Mouse (Mus musculus) retina, postnatal 1 day (tissue): Measurements from ENCODE around the gene Gm6525.

Experiments used
- DNase-seq: peaks from one replicate; pipeline ENCODE4 v3.0.0-alpha.2; 2012

Gene Gm6525

GRCm38 (mm10) chr3:84175337-84176315 lies 1.7 kb downstream of the Gm6525 start:
- DNase-seq, result peak; percentile 85

DNA sequence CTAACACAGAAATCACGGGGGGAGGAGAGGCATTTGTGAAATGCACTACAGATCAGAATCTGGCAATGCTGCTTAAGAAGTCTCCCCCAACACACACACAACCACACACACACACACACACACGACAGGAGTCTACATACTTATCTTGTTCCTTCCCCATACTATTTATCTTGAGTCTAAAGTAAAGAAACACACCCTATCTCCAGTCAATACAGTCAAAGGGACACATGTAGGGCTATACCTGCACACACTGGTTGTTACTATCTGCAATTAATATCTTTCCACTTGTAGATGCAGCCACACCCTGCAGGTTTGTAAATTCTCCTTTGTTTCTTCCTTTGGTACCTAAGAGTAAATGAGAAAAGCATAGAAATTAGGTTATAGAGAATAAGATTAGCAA lies 3.9 kb downstream of the Gm6525 start:
- DNase-seq, result no peak

GRCm38 (mm10) chr3:84180304-84180703 lies 6.4 kb downstream of the Gm6525 start:
- no peak for DNase-seq

GRCm38 (mm10) chr3:84181102-84181501 lies 7.2 kb downstream of the Gm6525 start:
- DNase-seq, result no peak

DNA sequence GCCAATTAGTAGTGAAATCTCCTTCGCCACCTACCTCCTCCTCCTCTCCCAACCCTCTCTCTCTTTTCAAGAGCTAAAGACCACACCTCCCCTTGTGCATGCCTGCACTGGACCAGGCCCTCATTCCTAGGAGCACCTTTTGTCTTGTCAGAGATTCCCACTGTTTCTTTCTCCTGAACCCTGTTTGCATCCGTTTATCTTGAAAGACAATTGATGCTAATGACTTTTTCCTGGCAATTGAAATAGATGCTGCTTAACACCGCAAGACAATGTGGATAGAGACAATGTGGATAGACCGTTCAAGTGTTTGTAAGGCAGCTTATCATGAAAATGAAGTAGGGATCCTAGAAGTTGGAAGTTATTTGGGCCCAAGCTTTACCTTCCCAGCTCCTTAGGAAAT lies 7.8 kb downstream of the Gm6525 start:
- DNase-seq, result no peak

- no peak for DNase-seq
These were observed 15.8 kb downstream of the Gm6525 start for GRCm38 (mm10) chr3:84189629-84190173.

DNA sequence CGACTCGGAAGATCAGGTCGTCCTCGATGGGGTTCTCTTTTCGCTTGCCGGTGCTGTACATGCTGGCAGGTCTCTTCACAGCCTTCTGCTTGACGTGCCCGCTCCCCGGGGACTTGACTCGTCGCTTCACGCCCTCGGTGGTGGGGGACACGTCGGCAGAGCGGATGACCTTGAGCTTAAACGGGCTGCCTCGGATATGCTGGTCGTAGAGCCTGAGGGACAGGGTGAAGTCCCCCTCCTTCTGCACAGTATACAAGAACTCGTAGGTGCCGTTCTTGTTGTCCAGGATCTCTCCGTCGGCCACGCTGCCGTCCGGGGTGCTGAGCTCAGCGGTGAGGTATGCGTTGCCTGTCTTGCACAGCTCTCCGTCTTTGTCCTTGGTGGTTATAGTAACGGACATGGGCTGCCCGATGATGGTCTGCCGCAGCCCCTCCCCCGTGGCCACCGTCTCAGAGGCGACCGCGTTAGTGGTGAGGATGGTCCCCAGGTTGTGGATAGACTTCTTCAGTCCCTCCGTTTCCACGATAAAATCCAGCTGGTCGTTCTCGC lies 16.7 kb downstream of the Gm6525 start:
- no peak for DNase-seq

DNA sequence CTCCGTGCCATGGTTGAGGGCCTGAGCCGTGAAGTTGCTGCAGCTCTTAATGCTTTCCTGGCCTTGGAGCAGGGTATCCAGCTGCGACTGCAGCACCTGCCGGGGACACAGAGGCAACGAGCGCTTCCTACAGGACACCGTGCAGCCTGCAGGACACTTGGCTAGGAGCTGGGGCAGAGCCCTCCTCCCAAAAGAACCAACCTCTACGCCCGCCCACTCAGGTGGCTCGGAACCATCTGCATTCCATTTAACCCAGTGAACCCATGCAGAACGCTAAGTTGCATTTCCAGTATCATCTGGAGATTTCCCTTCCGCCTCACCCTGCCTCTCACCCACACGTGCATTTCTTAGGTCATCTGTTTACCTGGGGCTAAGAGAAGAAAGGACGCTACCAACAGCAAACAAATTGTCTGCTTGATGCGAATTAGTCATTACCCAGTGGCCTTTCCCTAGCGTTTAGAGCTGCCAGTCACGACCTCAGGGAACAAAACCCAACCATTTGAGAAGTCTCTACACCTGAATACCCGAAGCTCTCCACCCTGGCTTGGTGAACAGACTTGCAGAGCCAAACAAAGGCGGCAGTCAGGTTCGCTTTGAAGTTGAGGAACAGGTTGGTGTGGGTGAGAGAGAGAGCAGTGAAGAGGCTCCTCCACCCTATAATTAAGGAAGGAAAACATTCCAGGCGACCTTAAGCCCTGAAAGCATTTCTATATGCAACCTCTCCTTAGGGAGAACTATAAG lies 17.4 kb downstream of the Gm6525 start:
- no peak for DNase-seq

- DNase-seq, result no peak
These were observed 20.0 kb downstream of the Gm6525 start for GRCm38 (mm10) chr3:84193881-84194280.

GRCm38 (mm10) chr3:84198229-84198628 lies 24.3 kb downstream of the Gm6525 start:
- no peak for DNase-seq

- no peak for DNase-seq
These were observed 25.6 kb downstream of the Gm6525 start for GRCm38 (mm10) chr3:84199516-84199915.

DNA sequence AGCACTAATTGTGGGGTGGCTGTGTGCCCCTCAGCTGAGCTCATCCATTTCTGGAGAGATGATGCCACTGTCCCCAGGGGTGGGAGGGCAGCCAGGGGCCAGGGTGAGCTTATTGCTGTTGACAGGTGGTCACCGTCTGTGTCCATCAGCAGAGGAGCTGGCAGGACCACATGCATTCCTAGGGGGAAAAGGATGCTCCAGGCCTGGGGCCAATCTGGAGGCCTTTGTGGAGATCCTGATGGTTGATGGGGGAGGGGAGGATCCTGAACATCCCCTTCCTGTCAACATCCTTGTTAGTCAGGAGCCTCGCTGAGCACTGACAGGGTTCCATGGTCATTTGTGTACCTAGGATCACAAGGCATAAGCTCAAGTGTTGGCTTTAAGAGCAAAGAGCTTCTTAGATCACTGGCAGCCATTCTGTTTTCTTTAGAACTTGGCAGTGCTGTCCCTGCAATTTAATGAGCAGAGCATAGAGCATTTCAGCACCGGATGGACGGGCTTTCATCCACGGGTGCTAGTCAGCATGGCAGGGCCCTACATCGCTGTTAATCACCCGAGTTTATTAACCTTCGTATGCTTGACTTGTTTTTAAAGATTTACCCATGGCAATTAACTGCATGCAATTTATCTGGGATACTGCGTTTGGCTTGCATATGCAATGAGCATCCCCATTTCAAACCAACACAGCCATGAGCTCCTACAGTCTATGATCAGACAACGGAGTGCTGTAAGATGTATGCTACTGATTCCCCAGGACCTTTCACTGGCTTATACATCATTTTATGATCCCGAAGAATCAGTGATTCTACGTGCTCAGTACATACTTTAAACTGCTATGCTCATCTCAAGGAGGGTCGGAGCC lies 26.9 kb downstream of the Gm6525 start:
- DNase-seq, result peak; percentile 93

DNA sequence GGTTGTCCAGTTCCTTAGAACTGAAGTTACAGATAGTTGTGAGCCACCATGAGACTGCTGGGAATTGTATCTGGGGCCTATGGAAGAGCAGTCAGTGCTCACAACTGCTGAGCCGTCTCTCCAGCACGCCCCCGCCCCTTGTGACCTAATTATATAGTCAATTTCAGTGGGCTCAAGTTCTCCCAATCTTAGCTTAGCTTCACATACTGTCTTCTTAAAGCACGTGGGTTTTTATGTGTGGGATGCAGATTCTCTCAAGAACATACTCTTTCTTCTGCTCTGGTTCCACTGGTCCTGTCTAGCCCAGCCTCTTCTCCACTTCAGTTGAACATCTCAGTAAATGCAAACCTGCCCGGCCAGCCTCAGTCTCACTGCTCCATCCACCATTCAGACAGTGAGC lies 30.7 kb downstream of the Gm6525 start:
- DNase-seq, result no peak

DNA sequence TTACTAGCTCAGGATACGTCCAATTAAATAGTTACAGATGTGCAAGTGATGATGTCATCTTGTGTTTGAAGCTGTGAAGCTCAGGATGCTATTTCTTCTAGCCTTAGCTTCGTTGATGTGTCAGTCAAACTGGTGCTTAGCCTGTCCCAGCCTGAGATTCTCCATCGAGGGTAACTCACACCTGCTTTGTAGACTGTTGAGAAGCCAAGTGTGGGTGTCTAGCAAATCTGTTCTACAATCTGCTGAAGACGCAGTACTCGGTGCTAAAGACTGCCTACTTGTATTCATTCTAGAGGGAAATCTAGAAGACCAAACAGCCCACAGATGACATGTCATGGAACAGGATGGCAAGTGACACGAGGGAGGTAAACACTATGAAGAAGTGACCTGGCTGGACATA lies 31.7 kb downstream of the Gm6525 start:
- no peak for DNase-seq

- no peak for DNase-seq
These were observed 32.2 kb downstream of the Gm6525 start for GRCm38 (mm10) chr3:84206106-84206505.

DNA sequence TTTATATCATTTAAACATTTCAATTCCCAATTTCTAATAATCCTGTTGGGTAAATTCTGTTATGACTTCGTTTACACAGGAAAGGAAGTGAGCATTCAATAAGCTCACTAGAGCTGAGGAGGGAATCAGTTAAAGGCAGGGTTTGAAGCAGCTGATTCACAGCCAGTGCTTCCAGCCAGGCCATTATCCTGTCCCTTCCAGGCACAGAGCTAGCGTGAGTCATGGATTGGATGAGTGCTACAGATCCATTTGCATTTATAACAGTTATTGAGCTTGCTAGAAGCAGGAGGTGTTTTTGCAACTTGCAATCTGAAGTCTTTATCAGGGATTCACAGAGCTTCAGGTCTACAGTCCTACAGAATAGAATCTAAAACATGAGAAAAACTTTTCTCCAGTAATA lies 33.5 kb downstream of the Gm6525 start:
- no peak for DNase-seq

GRCm38 (mm10) chr3:84208475-84208874 lies 34.6 kb downstream of the Gm6525 start:
- no peak for DNase-seq

GRCm38 (mm10) chr3:84208917-84209513 lies 35.1 kb downstream of the Gm6525 start:
- no peak for DNase-seq

DNA sequence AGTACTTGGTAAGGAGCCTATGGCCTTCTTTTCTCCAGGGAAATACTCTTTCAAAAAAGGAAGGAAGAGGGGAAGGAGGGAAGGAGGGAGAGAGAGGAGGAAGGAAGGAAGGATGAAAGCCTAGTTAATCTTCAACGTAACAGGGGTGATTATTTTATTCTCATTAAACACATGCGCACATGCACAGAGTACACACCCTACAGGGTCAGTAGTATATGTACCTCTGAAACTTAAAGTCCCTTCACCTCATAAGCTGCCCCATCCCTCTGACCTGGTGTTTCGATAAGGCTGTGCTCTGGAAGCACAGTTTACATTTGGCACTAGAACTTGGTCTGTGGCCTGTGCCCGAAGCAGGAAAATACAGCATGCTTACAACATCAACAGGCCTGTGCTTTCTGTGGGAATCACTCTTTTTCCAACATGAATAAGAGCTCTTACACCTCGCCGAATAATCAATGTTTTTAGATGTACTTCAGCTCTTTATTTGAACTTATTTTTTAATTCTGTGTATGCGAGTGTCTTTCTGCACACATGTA lies 37.5 kb downstream of the Gm6525 start:
- DNase-seq, result no peak

DNA sequence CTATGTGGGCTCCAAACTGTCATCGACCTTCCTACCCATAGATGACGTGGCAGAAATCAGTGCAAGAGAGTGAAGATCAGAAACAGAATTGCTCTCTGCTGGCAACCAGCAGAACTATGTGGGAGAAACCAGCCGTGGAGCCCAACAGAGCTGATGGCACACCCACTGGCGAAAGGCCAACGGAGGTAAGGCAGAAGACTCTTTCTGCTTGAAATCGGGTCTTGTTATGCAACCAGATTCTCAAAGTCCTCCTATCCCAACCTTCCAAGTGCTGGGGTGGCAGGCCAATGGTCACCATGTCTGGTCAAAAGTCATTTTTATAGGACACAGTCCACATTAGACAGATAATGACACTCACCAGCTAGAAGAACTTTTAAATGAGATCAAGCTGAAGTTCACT lies 40.6 kb downstream of the Gm6525 start:
- peak; percentile 31 for DNase-seq

- DNase-seq, result peak; percentile 71
These were observed 41.3 kb downstream of the Gm6525 start for GRCm38 (mm10) chr3:84215253-84215652.
